Mouse (Mus musculus): Measurements from ENCODE around the gene Mtch1. TPM values are rescaled to one million over a fixed set of nuclear protein-coding genes. Genes with fewer than 3 reads are reported as not detected.

The Mtch1 gene
- total and polyA plus RNA-seq, 3 experiments = 66.1 to 143 (median 110) TPM

DNA sequence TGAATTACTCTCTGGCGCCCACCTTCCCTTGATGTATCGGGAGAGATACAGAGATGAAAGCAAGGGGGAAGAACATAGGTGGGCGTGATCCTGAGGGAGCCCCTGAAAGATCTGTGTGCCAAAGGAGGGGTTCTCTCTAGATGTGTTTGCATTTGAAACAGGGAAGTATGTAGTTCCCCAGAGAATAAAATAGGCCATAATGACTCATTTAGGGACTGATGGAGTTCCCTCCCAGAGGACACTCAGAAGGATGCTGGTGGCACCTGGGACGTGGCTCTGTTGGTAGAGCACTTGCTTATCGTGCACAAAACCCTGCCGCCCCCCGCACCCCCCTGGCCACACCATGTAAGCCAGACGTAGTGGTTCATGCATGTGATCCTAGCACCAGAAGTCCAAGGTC, 15.4 kb upstream of the Mtch1 start:
- in situ Hi-C loops (cut with MboI; ENCODE audit: low pct_ligation_motif_present, low pct_unique_long_range_greater_than_20kb, low sequenced_read_pairs) (no loop called here), dilution Hi-C loops (cut with MboI; ENCODE audit: extremely low pct_ligation_motif_present, extremely low pct_unique_long_range_greater_than_20kb, low sequenced_read_pairs) (no loop called here)
- DNase-seq (ENCODE audit: extremely low read depth) = peak; percentile 66
- no peaks in the 10 kb centered on the region for H3K27me3 ChIP-seq (replicated peaks)
- peaks cover 33 to 42% of the 10 kb centered on the region in 2 experiments for H3K36me3 ChIP-seq (replicated peaks in 1 of 2; ENCODE audit: control insufficient read depth in 1 of 2, insufficient read depth in 1 of 2, low read length in 1 of 2)
- 0 out of 2 replicates have a peak overlapping the region, but pooled peaks have one; percentile 36 for H3K9ac ChIP-seq (ENCODE audit: insufficient read depth, low read depth)
- peak overlapping the region in 2 of 3 experiments; percentile 53 to 64 for H3K4me3 ChIP-seq (replicated peaks in 1 of 3; ENCODE audit: low read depth in 2 of 3, low read length in 2 of 3, poor library complexity in 1 of 3)
- H3K27ac ChIP-seq (ENCODE audit: insufficient read depth, low read depth) = peak overlapping the region; percentile 70
- peaks cover 4% of the 10 kb centered on the region; the same call in 1 of the 2 replicates for H3K79me2 ChIP-seq (replicated peaks; ENCODE audit: control insufficient read depth, extremely low read depth, insufficient read depth, poor library complexity, severe bottlenecking)
- peaks cover 27 to 52% of the 10 kb centered on the region in 2 experiments for H3K4me1 ChIP-seq (ENCODE audit: control insufficient read depth in 1 of 2, insufficient read depth in 2 of 2)
- TF ChIP-seq MXI1 (IDR thresholded peaks at IDR 0.05; ENCODE audit: low read depth, low read length) (peak; percentile 35; the same call in 1 of the 2 replicates), TCF12 (IDR thresholded peaks at IDR 0.05; ENCODE audit: low read depth, low read length) (peak; percentile 73), MAFK (IDR thresholded peaks at IDR 0.05; ENCODE audit: insufficient replicate concordance, low read length) (peak; percentile 57; the same call in 1 of the 2 replicates), ZKSCAN1 (IDR thresholded peaks at IDR 0.05; ENCODE audit: borderline replicate concordance, low read depth, low read length) (no peak), CHD1 (IDR thresholded peaks at IDR 0.05; ENCODE audit: low read depth, low read length) (0 out of 2 replicates have a peak, but pooled peaks have one; percentile 6), RAD21 (IDR thresholded peaks at IDR 0.05; ENCODE audit: low read depth, low read length) (no peak), UBTF (IDR thresholded peaks at IDR 0.05; ENCODE audit: low read depth, low read length) (no peak), ETS1 (conservative IDR thresholded peaks at IDR 0.05; ENCODE audit: low read depth, low read length) (peak; percentile 84), JUND (conservative IDR thresholded peaks at IDR 0.05; ENCODE audit: low read depth, low read length) (peak; percentile 93), EP300 (IDR thresholded peaks at IDR 0.05; ENCODE audit: low read length) (peak; percentile 93), KAT2A (IDR thresholded peaks at IDR 0.05; ENCODE audit: insufficient replicate concordance, low read length) (0 out of 2 replicates have a peak, but pooled peaks have one; percentile 18), MEF2A (IDR thresholded peaks at IDR 0.05; ENCODE audit: borderline replicate concordance, low read depth, low read length) (peak; percentile 48; the same call in 1 of the 2 replicates), USF2 (conservative IDR thresholded peaks at IDR 0.05; ENCODE audit: low read depth, low read length) (no peak), ZNF384 (IDR thresholded peaks at IDR 0.05; ENCODE audit: low read depth, low read length) (no peak), MYC (IDR thresholded peaks at IDR 0.05; ENCODE audit: low read depth, low read length) (peak; percentile 36; the same call in 1 of the 2 replicates), JUN (IDR thresholded peaks at IDR 0.05; ENCODE audit: insufficient read depth, low read depth, low read length) (peak; percentile 73), BHLHE40 (IDR thresholded peaks at IDR 0.05; ENCODE audit: low read depth, low read length) (peak; percentile 58), PAX5 (IDR thresholded peaks at IDR 0.05; ENCODE audit: low read length) (no peak), CHD2 (IDR thresholded peaks at IDR 0.05; ENCODE audit: low read length) (peak; percentile 24; the same call in 1 of the 2 replicates), MAZ (IDR thresholded peaks at IDR 0.05; ENCODE audit: low read depth, low read length) (0 out of 2 replicates have a peak, but pooled peaks have one; percentile 17), IRF4 (IDR thresholded peaks at IDR 0.05; ENCODE audit: low read depth, low read length) (peak; percentile 94), SIN3A (IDR thresholded peaks at IDR 0.05; ENCODE audit: low read length) (peak; percentile 80)
- no peaks in the 10 kb centered on the region for H3K9me3 ChIP-seq (replicated peaks; ENCODE audit: low read length)
- peak overlapping the region; percentile 82 for H3K4me2 ChIP-seq (ENCODE audit: insufficient read depth, low read depth, poor library complexity, severe bottlenecking)

Data from CH12.LX (cell line).